Mouse (Mus musculus) lung, adult 2 months (tissue): ENCODE measurements around the gene Vps37c.

ENCODE experiments used
- CTCF ChIP-seq: fragments of 200-500 bp; IDR thresholded peaks from 2 replicates; pipeline ENCODE4 v1.5.1; 2011; ENCODE audit warnings: mild to moderate bottlenecking, low read length, control low read depth; ENCODE audit not compliant: insufficient read depth
- POLR2A ChIP-seq: fragments of 200-500 bp; IDR thresholded peaks from 2 replicates; pipeline ENCODE4 v1.6.1; 2011; ENCODE audit warnings: low read depth, mild to moderate bottlenecking, control low read depth, low read length, borderline replicate concordance; ENCODE audit errors: extremely low read depth

GRCm38 (mm10) chr19:10714682-10715475 is 26.3 kb downstream of the Vps37c start:
- TF ChIP-seq CTCF (peak; percentile 82), POLR2A (no peak)
